Mouse (Mus musculus) megakaryocyte, embryonic 14.5 days (primary cell): ENCODE results near the gene Uevld. TPM values are rescaled to one million over a fixed set of nuclear protein-coding genes. Genes with fewer than 3 reads are reported as not detected.
"Not testable (repeated sequence)": the region's sequence is repeated elsewhere in the genome, so short reads cannot be mapped to it uniquely, and the experiment has no call there.

Experiments
- H3K27me3 ChIP-seq: replicated peaks from 2 replicates; pipeline ENCODE3; 2012; ENCODE audit warnings: inconsistent platforms
- H3K36me3 ChIP-seq: replicated peaks from 2 replicates; pipeline ENCODE3; 2012; ENCODE audit warnings: low read length, inconsistent platforms, mixed read lengths
- H3K4me1 ChIP-seq: 2 replicates; pipeline ENCODE4 v1.6.1; 2012; ENCODE audit warnings: inconsistent platforms
- H3K4me3 ChIP-seq: replicated peaks from 2 replicates; pipeline ENCODE3; 2012; ENCODE audit warnings: moderate library complexity, mild to moderate bottlenecking, inconsistent platforms
- H3K9me3 ChIP-seq: 2 replicates; pipeline ENCODE4 v1.6.1; 2012; ENCODE audit warnings: inconsistent platforms
- FLI1 ChIP-seq: IDR thresholded peaks from 2 replicates; pipeline ENCODE4 v1.6.1; 2012; ENCODE audit warnings: low read length, inconsistent platforms, mixed read lengths
- GATA1 ChIP-seq: IDR thresholded peaks from 3 replicates; pipeline ENCODE4 v1.6.1; 2012; ENCODE audit warnings: mixed read lengths, low read length, inconsistent platforms, borderline replicate concordance
- polyA plus RNA-seq: library from polyadenylated mRNA; stranded (reverse); fragments of >175 nt; gene quantifications from 2 replicates; pipeline ENCODE4 v1.2.3, GENCODE M21; 2012; ENCODE audit warnings: low replicate concordance; ENCODE audit not compliant: insufficient read depth

Uevld gene
- polyA plus RNA-seq, 1 experiment = 0.04 TPM

DNA sequence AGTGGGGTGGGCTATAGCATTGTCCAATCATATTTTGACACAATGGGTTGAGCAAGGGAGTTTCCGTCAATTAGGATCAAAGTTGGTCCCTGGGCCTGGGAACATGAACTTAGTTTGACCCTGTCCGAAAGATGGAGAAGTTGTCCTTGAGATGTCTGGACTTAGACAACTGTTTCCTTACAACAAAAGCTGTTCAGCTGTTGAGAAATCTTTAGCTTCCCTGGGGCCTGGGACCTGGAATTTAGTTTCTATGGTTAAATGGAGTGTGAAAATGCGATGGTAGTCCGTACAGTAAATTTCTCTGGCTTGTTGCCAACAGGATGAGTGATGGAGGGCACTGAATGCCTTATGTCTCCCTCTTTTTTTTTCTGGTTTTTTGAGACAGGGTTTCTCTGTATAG is 36.3 kb downstream of the Uevld start:
- Histone ChIP-seq H3K27me3 (no peaks in the 10 kb centered on the region), H3K9me3 (no peaks in the 10 kb centered on the region), H3K4me1 (peaks cover 31% of the 10 kb centered on the region), H3K36me3 (peaks cover 18% of the 10 kb centered on the region), H3K4me3 (no peak overlapping the region)
- TF ChIP-seq GATA1 (no peak), FLI1 (no peak)

DNA sequence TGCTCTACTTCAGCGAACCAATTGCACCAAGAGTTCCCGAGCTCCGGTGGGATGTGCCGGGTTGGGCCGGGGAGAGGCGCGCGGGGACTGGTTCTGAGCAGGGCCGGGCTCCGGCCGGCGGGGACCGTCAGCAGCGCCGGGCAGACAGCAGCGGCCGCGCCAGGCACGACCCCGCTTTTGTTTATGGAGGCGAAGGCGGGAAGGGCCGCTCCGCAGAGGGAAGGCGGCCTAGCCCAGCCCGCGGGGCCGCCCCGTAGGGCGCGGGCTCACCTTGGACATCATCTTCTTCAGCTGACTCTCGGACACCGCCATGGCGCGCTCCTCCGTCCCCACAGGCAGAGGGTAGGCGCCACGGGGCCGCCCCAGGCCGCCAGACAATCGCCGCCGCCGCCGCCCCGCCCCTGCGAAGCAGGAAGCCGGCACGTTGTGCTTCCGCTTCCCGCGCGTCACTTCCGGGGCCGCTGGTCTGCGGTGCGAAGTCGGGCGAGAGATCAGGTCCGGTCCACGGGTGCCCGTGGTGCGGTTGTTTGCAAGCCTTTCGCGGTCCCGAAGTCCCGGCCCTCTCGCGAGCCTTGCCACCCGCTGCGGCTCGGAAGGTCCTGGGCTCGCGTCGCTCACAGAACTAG is 38.7 kb downstream of the Uevld start, which contains the start of gene Tsg101:
TSS of gene Tsg101 (minus strand) at position 419 of the 626 bp plus-strand sequence.
- TF ChIP-seq GATA1 (no peak), FLI1 (peak; percentile 70; the same call in 1 of the 2 replicates)
- no peaks in the 10 kb centered on the region for H3K27me3 ChIP-seq

GRCm38 (mm10) chr7:46918678-46919371 is 39.5 kb downstream of the Uevld start:
- peaks cover 47% of the 10 kb centered on the region for H3K4me1 ChIP-seq
- peak overlapping the region; percentile 96 for H3K4me3 ChIP-seq
- H3K9me3 ChIP-seq = no peaks in the 10 kb centered on the region
- H3K36me3 ChIP-seq = peaks cover 36% of the 10 kb centered on the region
- TF ChIP-seq GATA1 = no peak
- TF ChIP-seq FLI1 = no peak
- H3K27me3 ChIP-seq = no peaks in the 10 kb centered on the region

More for the DNA sequence above, 38.7 kb downstream of the Uevld start, which contains the start of gene Tsg101:
- Histone ChIP-seq H3K9me3 (no peaks in the 10 kb centered on the region), H3K4me1 (peaks cover 52% of the 10 kb centered on the region), H3K4me3 (peak within 1 kb of the TSS; percentile 96), H3K36me3 (peaks cover 28% of the 10 kb centered on the region)

- no peak for TF ChIP-seq GATA1
- no peaks in the 10 kb centered on the region for H3K27me3 ChIP-seq
- peaks cover 48% of the 10 kb centered on the region for H3K4me1 ChIP-seq
- H3K36me3 ChIP-seq = peaks cover 54% of the 10 kb centered on the region
- peak overlapping the region; percentile 54 for H3K4me3 ChIP-seq
- H3K9me3 ChIP-seq = no peaks in the 10 kb centered on the region
These were observed 42.0 kb downstream of the Uevld start for GRCm38 (mm10) chr7:46916376-46916775.

DNA sequence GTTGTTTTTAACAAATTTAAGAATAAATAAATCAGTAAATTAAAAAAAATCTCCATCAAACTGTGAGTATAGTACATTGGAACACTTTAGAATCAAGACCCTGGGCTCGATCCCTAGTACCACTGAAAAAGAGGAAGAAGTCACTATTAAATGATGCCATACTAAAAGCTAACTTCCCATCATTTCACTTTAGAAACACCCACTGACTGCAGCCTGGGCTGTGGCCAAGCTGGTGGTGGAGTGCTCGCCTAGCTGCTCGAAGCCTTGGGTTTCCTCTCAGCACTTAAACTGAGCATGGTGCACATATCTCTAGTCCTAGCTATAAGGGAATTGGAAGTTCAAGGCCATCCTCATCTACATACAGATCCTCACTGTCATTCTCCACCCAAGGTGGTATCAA is 47.1 kb downstream of the Uevld start:
- Histone ChIP-seq H3K27me3 (no peaks in the 10 kb centered on the region), H3K9me3 (no peaks in the 10 kb centered on the region), H3K4me1 (peaks cover 35% of the 10 kb centered on the region), H3K36me3 (peaks cover 91% of the 10 kb centered on the region), H3K4me3 (no peak overlapping the region)
- TF ChIP-seq GATA1 (no peak), FLI1 (no peak)

DNA sequence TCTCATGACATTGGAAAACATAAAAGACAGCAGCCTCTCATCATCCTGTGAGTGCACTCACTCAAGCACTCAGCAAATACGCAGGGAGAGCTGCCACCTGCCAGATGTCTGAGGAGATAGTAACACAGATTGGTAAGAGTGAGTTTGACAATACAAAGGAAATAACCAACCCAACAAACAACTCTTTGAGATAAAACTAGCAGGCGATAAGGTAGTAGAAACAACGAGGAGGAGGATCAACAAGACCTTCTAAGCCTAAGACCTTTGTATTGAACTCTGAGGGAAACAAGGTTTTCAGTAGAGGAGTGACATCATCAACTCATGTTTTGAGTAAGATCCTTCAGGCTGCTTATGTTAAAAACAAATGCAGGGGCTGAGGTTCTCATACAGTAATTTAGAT is 59.0 kb downstream of the Uevld start:
- TF ChIP-seq GATA1 = no peak
- TF ChIP-seq FLI1 = no peak

GRCm38 (mm10) chr7:46895511-46895910 is 62.8 kb downstream of the Uevld start:
- Histone ChIP-seq H3K4me1 (peaks cover 30% of the 10 kb centered on the region), H3K4me3 (no peak overlapping the region), H3K27me3 (no peaks in the 10 kb centered on the region), H3K36me3 (peaks cover 93% of the 10 kb centered on the region), H3K9me3 (no peaks in the 10 kb centered on the region)
- no peak for TF ChIP-seq GATA1
- TF ChIP-seq FLI1 = no peak

More for the DNA sequence above, 59.0 kb downstream of the Uevld start:
- Histone ChIP-seq H3K4me3 (no peak overlapping the region), H3K27me3 (no peaks in the 10 kb centered on the region), H3K9me3 (no peaks in the 10 kb centered on the region), H3K4me1 (peaks cover 35% of the 10 kb centered on the region), H3K36me3 (peaks cover 96% of the 10 kb centered on the region)

DNA sequence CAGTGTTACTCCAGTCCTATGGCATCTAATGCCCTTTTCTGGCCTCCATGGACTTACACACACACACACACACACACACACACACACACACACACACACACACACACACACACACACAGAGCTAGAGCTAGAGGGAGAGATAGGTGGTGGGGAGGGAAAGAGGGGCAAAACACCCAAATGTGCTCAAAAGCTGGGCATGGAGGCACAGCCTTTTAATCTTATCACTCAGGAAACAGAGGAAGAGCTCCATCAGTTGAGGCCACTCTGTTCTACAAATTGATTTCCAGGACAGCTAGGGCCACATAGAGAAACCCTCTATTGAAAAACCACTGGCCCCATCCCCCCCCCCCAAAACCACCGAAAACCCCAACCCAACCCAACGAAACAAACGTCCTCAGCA is 75.0 kb downstream of the Uevld start:
- H3K4me3 ChIP-seq = peak overlapping the region; percentile 56
- H3K4me1 ChIP-seq = peaks cover 62% of the 10 kb centered on the region
- H3K9me3 ChIP-seq = no peaks in the 10 kb centered on the region
- TF ChIP-seq FLI1 (no peak), GATA1 (no peak)
- H3K27me3 ChIP-seq = no peaks in the 10 kb centered on the region
- H3K36me3 ChIP-seq = peaks cover 45% of the 10 kb centered on the region

DNA sequence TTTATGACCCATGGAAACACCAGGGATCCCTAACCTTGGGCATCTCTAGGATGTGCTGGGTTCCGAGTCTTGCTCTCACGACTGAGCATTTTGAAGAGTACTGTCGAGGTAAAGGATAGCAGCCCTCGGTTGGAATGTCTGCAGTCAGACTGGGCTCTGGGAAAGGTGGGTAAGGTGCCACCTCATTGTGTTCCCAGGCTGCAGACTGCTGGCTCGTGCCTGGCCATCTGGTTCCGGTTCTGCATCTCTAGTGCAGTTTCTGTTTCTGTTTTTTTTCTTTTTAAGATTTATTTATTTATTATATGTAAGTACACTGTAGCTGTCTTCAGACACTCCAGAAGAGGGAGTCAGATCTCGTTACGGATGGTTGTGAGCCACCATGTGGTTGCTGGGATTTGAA is 76.4 kb downstream of the Uevld start:
- not testable (repeated sequence) for H3K27me3 ChIP-seq, H3K9me3 ChIP-seq, H3K4me3 ChIP-seq
- Histone ChIP-seq H3K36me3 (peaks cover 31% of the 10 kb centered on the region), H3K4me1 (peaks cover 76% of the 10 kb centered on the region)

DNA sequence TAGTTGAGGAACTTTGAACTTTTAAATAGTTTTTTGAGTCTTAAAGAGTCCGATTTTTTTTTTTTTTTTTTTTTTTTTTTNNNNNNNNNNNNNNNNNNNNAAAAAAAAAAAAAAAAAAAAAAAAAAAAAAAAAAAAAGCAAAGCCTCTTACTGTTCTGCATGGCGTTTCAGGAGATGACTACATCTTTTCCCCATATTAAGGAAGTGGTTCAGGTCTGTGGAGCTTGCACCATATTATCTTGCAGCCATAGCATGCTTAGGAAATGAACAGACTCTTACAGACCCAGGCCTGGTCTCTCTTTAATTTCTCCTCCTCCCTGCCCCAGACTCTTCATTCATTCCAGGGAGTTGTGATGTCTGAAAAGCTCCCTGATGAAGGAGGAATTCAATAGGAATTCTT is 77.3 kb downstream of the Uevld start:
- no peaks in the 10 kb centered on the region for H3K27me3 ChIP-seq
- TF ChIP-seq FLI1 (no peak), GATA1 (no peak)
- peaks cover 85% of the 10 kb centered on the region for H3K4me1 ChIP-seq
- H3K36me3 ChIP-seq = peaks cover 22% of the 10 kb centered on the region
- H3K4me3 ChIP-seq = no peak overlapping the region
- no peaks in the 10 kb centered on the region for H3K9me3 ChIP-seq
